Mouse (Mus musculus) embryonic facial prominence, embryonic 13.5 days (tissue): ENCODE data around the gene Pex11g. TPM values are rescaled to one million over a fixed set of nuclear protein-coding genes. Genes with fewer than 3 reads are reported as not detected.

Experiments
- ATAC-seq: fragments of 200-750 bp; cut with Nextera tagmentation; 2 replicates; pipeline ENCODE4 v1.8.0; 2017; ENCODE audit warnings: low read depth; ENCODE audit not compliant: insufficient number of reproducible peaks, insufficient read depth, low FRiP score, low TSS enrichment
- H3K27ac ChIP-seq: fragments of 300-500 bp; sonication (generic); 2 replicates; pipeline ENCODE4 v1.5.1; 2015; ENCODE audit warnings: moderate library complexity, mild to moderate bottlenecking, inconsistent platforms
- H3K27me3 ChIP-seq: fragments of 300-500 bp; sonication (generic); 2 replicates; pipeline ENCODE4 v1.6.1; 2015; ENCODE audit warnings: mild to moderate bottlenecking, inconsistent platforms
- H3K36me3 ChIP-seq: fragments of 300-500 bp; sonication (generic); 2 replicates; pipeline ENCODE4 v1.6.1; 2015; ENCODE audit warnings: mild to moderate bottlenecking, inconsistent platforms
- H3K4me1 ChIP-seq: fragments of 300-500 bp; sonication (generic); 2 replicates; pipeline ENCODE4 v1.6.1; 2015; ENCODE audit warnings: inconsistent platforms
- H3K4me2 ChIP-seq: fragments of 300-500 bp; sonication (generic); 2 replicates; pipeline ENCODE4 v1.6.1; 2015; ENCODE audit warnings: moderate library complexity, mild to moderate bottlenecking, inconsistent platforms
- H3K4me3 ChIP-seq: fragments of 300-500 bp; sonication (generic); 2 replicates; pipeline ENCODE4 v1.5.1; 2015; ENCODE audit warnings: mild to moderate bottlenecking, inconsistent platforms
- H3K9ac ChIP-seq: fragments of 300-500 bp; sonication (generic); 2 replicates; pipeline ENCODE4 v1.6.1; 2015; ENCODE audit warnings: mild to moderate bottlenecking, inconsistent platforms
- H3K9me3 ChIP-seq: fragments of 300-500 bp; sonication (generic); 2 replicates; pipeline ENCODE4 v1.6.1; 2016; ENCODE audit warnings: inconsistent platforms
- whole genome bisulfite sequencing: fragments of 180-500 bp; shearing (Covaris S2); methylation state at CpG from one replicate; pipeline ENCODE4 v1.1.7; 2015; ENCODE audit warnings: mixed read lengths; 5-methylcytosine and 5-hydroxymethylcytosine counted together
- polyA plus RNA-seq: library from polyadenylated mRNA; unstranded; fragments of >200 nt; fragmentation: Nextera tagmentation; extraction: Ambion mirVana; gene quantifications from 2 replicates; pipeline ENCODE4 v1.2.1, GENCODE M21; 2015

Pex11g gene
- polyA plus RNA-seq, 1 experiment from 2014 or later = 5.2 TPM

GRCm38 (mm10) chr8:3412816-3413215 lies 54.7 kb downstream of the Pex11g start:
- Histone ChIP-seq H3K4me3 (no peak overlapping the region), H3K9me3 (no peaks in the 10 kb centered on the region), H3K36me3 (peaks cover 2% of the 10 kb centered on the region; the same call in 1 of the 2 replicates), H3K4me2 (no peak overlapping the region), H3K27ac (no peak overlapping the region), H3K9ac (no peak overlapping the region), H3K27me3 (no peaks in the 10 kb centered on the region), H3K4me1 (peaks cover 14% of the 10 kb centered on the region)
- 95% methylated on average over 1 of the region's 1 CpGs for WGBS
- no peak for ATAC-seq

DNA sequence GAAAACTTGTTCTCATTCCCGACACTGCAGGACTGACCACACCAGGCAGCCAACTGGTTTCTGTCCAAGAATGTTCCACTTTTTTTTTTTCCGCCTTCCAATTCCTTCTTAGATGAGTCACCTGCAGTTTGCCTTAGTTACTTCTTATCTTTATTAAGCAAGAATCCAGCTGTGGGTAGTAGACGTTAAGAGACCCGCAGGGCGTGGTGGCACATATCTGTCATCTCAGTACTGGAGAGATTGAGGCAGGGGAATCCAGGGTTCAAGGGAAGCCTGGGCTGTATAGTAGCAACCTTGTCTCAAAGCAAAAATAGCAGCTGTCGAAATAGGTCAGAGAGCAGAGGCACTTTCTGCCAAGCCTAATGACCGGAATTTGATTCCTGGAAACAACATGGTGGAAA lies 55.6 kb downstream of the Pex11g start:
- 84% methylated on average over 7 of the region's 7 CpGs for WGBS
- H3K4me1 ChIP-seq = peaks cover 5% of the 10 kb centered on the region; the same call in 1 of the 2 replicates
- H3K9ac ChIP-seq = no peak overlapping the region
- no peaks in the 10 kb centered on the region for H3K27me3 ChIP-seq
- no peak overlapping the region for H3K4me3 ChIP-seq
- no peak overlapping the region for H3K4me2 ChIP-seq
- no peak for ATAC-seq
- H3K27ac ChIP-seq = no peak overlapping the region
- no peaks in the 10 kb centered on the region for H3K9me3 ChIP-seq
- H3K36me3 ChIP-seq = peaks cover 2% of the 10 kb centered on the region; the same call in 1 of the 2 replicates

- Histone ChIP-seq H3K4me3 (no peak overlapping the region), H3K9ac (no peak overlapping the region), H3K9me3 (no peaks in the 10 kb centered on the region), H3K27me3 (no peaks in the 10 kb centered on the region), H3K4me2 (no peak overlapping the region), H3K27ac (no peak overlapping the region), H3K36me3 (peaks cover 4% of the 10 kb centered on the region), H3K4me1 (peaks cover 4% of the 10 kb centered on the region; the same call in 1 of the 2 replicates)
- 69% methylated on average over 2 of the region's 2 CpGs for WGBS
- ATAC-seq = no peak
Observed at GRCm38 (mm10) chr8:3411085-3411484, 56.4 kb downstream of the Pex11g start.

DNA sequence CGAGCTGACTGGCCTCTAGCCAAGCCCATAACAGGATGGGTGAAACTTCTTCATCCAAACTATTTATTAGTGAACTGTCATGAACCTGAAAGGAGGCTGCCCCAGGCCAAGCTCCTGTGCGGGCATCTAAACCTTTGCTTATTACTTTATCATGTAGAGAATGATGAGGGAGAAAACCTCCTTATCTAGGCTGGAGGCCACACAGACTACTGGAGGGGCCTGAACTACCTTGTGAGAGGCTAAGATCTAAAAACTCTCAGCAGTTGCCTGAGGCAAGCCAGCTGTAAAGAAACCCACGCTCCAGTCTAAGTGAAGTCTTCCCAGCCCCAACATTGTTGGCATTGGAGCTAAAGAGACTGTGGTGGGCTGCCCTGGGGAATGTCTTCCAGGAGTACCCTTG lies 60.1 kb downstream of the Pex11g start:
- Histone ChIP-seq H3K9me3 (no peaks in the 10 kb centered on the region), H3K9ac (no peak overlapping the region), H3K4me2 (no peak overlapping the region), H3K4me3 (no peak overlapping the region), H3K4me1 (no peaks in the 10 kb centered on the region), H3K36me3 (peaks cover 8% of the 10 kb centered on the region), H3K27me3 (no peaks in the 10 kb centered on the region), H3K27ac (no peak overlapping the region)
- no peak for ATAC-seq
- 79% methylated on average over 3 of the region's 3 CpGs for WGBS

Other genes with a start within 250 kb of the Pex11g start
- gene Insr, start 188.1 kb downstream of the Pex11g start, polyA plus RNA-seq = 41.8 and 43.4 TPM in 2 replicates
- gene A430078G23Rik, start 114.3 kb downstream of the Pex11g start, polyA plus RNA-seq = not detected in 2 replicates
- gene Arhgef18, start 74.7 kb downstream of the Pex11g start, polyA plus RNA-seq = 10.3 and 11.2 TPM in 2 replicates
- gene Tex45, start 3.2 kb upstream of the Pex11g start, polyA plus RNA-seq = 0.18 TPM in 1 of 2 replicates, not detected in the other
- gene Zfp358, start 25.5 kb upstream of the Pex11g start, polyA plus RNA-seq = 52.0 and 53.9 TPM in 2 replicates
- 58.3 and 59.9 TPM in 2 replicates for gene Mcoln1, start 32.8 kb upstream of the Pex11g start, polyA plus RNA-seq
- gene Pnpla6, start 47.7 kb upstream of the Pex11g start, polyA plus RNA-seq = 26.5 and 31.0 TPM in 2 replicates
- 0.48 and 0.76 TPM in 2 replicates for gene C330021F23Rik, start 100.3 kb upstream of the Pex11g start, polyA plus RNA-seq
- 8.1 and 9.0 TPM in 2 replicates for gene Camsap3, start 119.6 kb upstream of the Pex11g start, polyA plus RNA-seq
- 59.2 and 62.2 TPM in 2 replicates for gene Xab2, start 153.6 kb upstream of the Pex11g start, polyA plus RNA-seq
- gene Pet100, start 153.9 kb upstream of the Pex11g start, polyA plus RNA-seq = 100 and 112 TPM in 2 replicates
- 0.56 and 0.72 TPM in 2 replicates for gene Pcp2, start 157.9 kb upstream of the Pex11g start, polyA plus RNA-seq
- gene Stxbp2, start 163.3 kb upstream of the Pex11g start, polyA plus RNA-seq = 35.8 and 39.3 TPM in 2 replicates
- gene Retn, start 188.1 kb upstream of the Pex11g start, polyA plus RNA-seq = not detected in 2 replicates
- 0.27 and 0.40 TPM in 2 replicates for gene Mcemp1, start 198.1 kb upstream of the Pex11g start, polyA plus RNA-seq
- 13.3 and 18.2 TPM in 2 replicates for gene Fcor, start 204.7 kb upstream of the Pex11g start, polyA plus RNA-seq
- 42.0 and 43.0 TPM in 2 replicates for gene Trappc5, start 208.6 kb upstream of the Pex11g start, polyA plus RNA-seq
- gene Fcer2a, start 226.5 kb upstream of the Pex11g start, polyA plus RNA-seq = 0.27 and 0.37 TPM in 2 replicates